Mouse (Mus musculus): ENCODE data around the gene Ptgis.

DNA sequence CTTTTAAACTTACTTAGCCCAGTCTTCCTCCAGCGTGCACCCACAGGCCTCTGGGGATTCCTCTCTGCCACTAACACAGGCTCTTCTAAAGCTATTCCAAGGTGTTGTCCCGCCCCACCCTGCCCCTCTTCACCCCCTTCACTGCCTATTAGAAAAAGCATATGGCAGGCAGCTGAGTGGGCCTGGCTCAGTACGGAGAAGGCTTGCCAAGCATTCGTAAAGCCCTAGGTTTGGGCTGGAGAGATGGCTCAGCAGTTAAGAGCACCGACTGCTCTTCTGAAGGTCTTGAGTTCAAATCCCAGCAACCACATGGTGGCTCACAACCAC lies 7.4 kb downstream of the Ptgis start:
- TF ChIP-seq GATA1 (IDR thresholded peaks at IDR 0.05; ENCODE audit: borderline replicate concordance, low read length) (no peak), FLI1 (IDR thresholded peaks at IDR 0.05; ENCODE audit: low read length) (no peak)

Data from megakaryocyte, embryonic 14.5 days (primary cell).